Mouse (Mus musculus) testis, adult 2 months (tissue): ENCODE data around the gene Dnase1l3.

ENCODE experiments used
- CTCF ChIP-seq: fragments of 200-500 bp; IDR thresholded peaks from 2 replicates; pipeline ENCODE4 v1.5.1; 2012; ENCODE audit warnings: low read depth, mild to moderate bottlenecking, inconsistent platforms, low read length, moderate library complexity; ENCODE audit not compliant: control insufficient read depth, insufficient read depth, insufficient replicate concordance
- POLR2A ChIP-seq: fragments of 200-500 bp; IDR thresholded peaks from 2 replicates; pipeline ENCODE4 v1.6.1; 2012; ENCODE audit warnings: low read depth, mild to moderate bottlenecking, inconsistent platforms, low read length, moderate library complexity; ENCODE audit not compliant: control insufficient read depth

DNA sequence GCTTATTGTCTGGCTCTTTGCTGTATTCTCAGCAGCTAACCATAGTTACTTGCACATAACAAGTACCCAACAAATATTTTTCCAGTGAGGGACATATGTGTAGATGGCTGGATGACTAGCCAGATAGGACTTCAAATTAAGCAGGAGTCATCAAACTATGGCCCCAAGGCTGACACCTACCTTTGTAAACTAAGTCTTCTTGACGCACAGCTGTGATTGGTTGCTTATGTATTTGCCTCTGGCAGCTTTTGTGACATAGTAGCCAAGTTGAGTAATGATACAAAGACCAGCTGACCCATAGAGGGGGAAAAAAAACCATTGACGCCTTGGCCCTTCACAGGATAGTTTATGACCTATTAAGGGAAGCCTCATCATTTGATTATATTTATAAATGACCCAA lies 47.7 kb upstream of the Dnase1l3 start:
- TF ChIP-seq CTCF (no peak), POLR2A (no peak)
